Comparison of ENCODE assay signal across 7 mouse cellular contexts in the genomic region with DNA sequence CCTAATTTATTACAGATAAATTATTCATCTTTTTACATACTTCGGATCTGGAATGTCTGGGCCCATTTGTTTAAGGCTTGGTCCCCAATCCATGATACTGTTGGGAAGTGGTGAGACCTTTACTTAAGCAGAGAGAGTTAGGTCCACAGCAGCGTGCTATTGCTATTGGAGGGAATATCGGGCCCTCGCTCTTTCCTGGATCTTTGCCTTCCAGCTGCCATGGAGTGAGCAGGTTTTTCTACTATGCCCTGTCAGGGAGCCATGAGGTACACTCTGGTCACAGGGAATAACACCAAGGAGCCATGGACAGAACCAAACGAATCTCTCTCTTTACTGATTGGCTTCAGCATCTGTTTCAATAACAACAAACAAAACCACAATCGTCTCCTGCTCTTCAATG.
"Had no signal": no experiment of that assay in that cellular context is flagged by ENCODE, and none has a peak within 500 bp of the region (broad histone marks: within the 10 kb centered on the region; RNA-seq: fewer than 3 reads in every experiment).

No protein-coding gene starts in this region.

- DNase-seq: lung, adult 2 months; lung, postnatal 14 days; lung, postnatal 36 days; right cerebral cortex, postnatal 14 days; thymus, adult 2 months; thymus, postnatal 25 days; thymus, postnatal 4 days had no signal
